Mouse (Mus musculus) forebrain, embryonic 10.5 days (tissue): Measurements from ENCODE around the gene Vmn1r169. TPM values are rescaled to one million over a fixed set of nuclear protein-coding genes. Genes with fewer than 3 reads are reported as not detected.
"Not testable (repeated sequence)": the region's sequence is repeated elsewhere in the genome, so short reads cannot be mapped to it uniquely, and the experiment has no call there.

Experiments used
- DNase-seq: peaks from one replicate; pipeline ENCODE4 v3.0.0-alpha.2; 2017; ENCODE audit warnings: low spot score; ENCODE audit errors: extremely low spot score
- H3K27ac ChIP-seq: fragments of 300-500 bp; sonication (generic); 2 replicates; pipeline ENCODE4 v1.5.1; 2016; ENCODE audit warnings: mild to moderate bottlenecking
- H3K27me3 ChIP-seq: fragments of 300-500 bp; sonication (generic); 2 replicates; pipeline ENCODE4 v1.6.1; 2016; ENCODE audit warnings: mild to moderate bottlenecking; ENCODE audit not compliant: poor library complexity, severe bottlenecking
- H3K36me3 ChIP-seq: fragments of 300-500 bp; sonication (generic); replicated peaks from 2 replicates; pipeline ENCODE4 v1.6.1; 2016; ENCODE audit warnings: mild to moderate bottlenecking, moderate library complexity
- H3K4me1 ChIP-seq: fragments of 300-500 bp; sonication (generic); 2 replicates; pipeline ENCODE4 v1.6.1; 2016
- H3K4me3 ChIP-seq: fragments of 300-500 bp; sonication (generic); 2 replicates; pipeline ENCODE4 v1.5.1; 2016; ENCODE audit warnings: mild to moderate bottlenecking, moderate library complexity
- H3K9me3 ChIP-seq: fragments of 300-500 bp; sonication (generic); 2 replicates; pipeline ENCODE4 v1.6.1; 2016; ENCODE audit warnings: mild to moderate bottlenecking, moderate library complexity
- WGBS: fragments of 180-500 bp; shearing (Covaris S2); methylation state at CpG from one replicate; pipeline ENCODE4 v1.1.7; 2016; 5-methylcytosine and 5-hydroxymethylcytosine counted together
- polyA plus RNA-seq: library from polyadenylated mRNA; unstranded; fragments of >200 nt; fragmentation: Nextera tagmentation; extraction: Ambion mirVana; gene quantifications from 2 replicates; pipeline ENCODE4 v1.2.1, GENCODE M21; 2016

Gene Vmn1r169
- polyA plus RNA-seq, result not detected in 2 replicates

GRCm38 (mm10) chr7:23575226-23575625 lies at the start of gene Vmn1r169:
Gene Vmn1r169, plus strand, starts transcription at chr7:23575526.
- not testable (repeated sequence) for DNase-seq, H3K27ac ChIP-seq, H3K36me3 ChIP-seq, H3K4me1 ChIP-seq, H3K4me3 ChIP-seq, H3K27me3 ChIP-seq
- 85% methylated on average over 1 of the region's 2 CpGs for WGBS
- peaks cover 33% of the 10 kb centered on the region; the same call in 1 of the 2 replicates for H3K9me3 ChIP-seq

- not testable (repeated sequence) for H3K27ac ChIP-seq, DNase-seq, H3K4me3 ChIP-seq, H3K36me3 ChIP-seq, H3K4me1 ChIP-seq, H3K27me3 ChIP-seq
- no CpG with 5 or more reads among the region's 1 CpGs for WGBS
- peaks cover 31% of the 10 kb centered on the region for H3K9me3 ChIP-seq
Measured at GRCm38 (mm10) chr7:23539432-23539831, 35.9 kb upstream of the Vmn1r169 start, which contains the start of gene Vmn1r168. Gene Vmn1r168, plus strand, starts transcription at chr7:23539732.

- not testable (repeated sequence) for H3K27ac ChIP-seq, DNase-seq, H3K36me3 ChIP-seq, H3K4me1 ChIP-seq, H3K27me3 ChIP-seq, H3K4me3 ChIP-seq
- WGBS, result 53% methylated on average over 1 of the region's 1 CpGs
- H3K9me3 ChIP-seq, result peaks cover 28% of the 10 kb centered on the region; the same call in 1 of the 2 replicates
Measured at GRCm38 (mm10) chr7:23605875-23606274, 30.5 kb downstream of the Vmn1r169 start, which contains the start of gene Vmn1r170. Gene Vmn1r170, plus strand, starts transcription at chr7:23606175.

Other genes starting within 250 kb of the Vmn1r169 start
- gene Nlrp5, start 189.6 kb upstream of the Vmn1r169 start, polyA plus RNA-seq, result not detected in 2 replicates
- not detected in 2 replicates for gene Vmn1r167, start 68.3 kb upstream of the Vmn1r169 start, polyA plus RNA-seq
- not detected in 2 replicates for gene Vmn1r168, start 35.8 kb upstream of the Vmn1r169 start, polyA plus RNA-seq
- gene Vmn1r170, start 30.6 kb downstream of the Vmn1r169 start, polyA plus RNA-seq, result not detected in 2 replicates
- not detected in 2 replicates for gene Vmn1r171, start 55.2 kb downstream of the Vmn1r169 start, polyA plus RNA-seq
- gene Vmn1r172, start 82.8 kb downstream of the Vmn1r169 start, polyA plus RNA-seq, result not detected in 2 replicates
- gene Vmn1r173, start 125.2 kb downstream of the Vmn1r169 start, polyA plus RNA-seq, result not detected in 2 replicates
- not detected in 2 replicates for gene Vmn1r174, start 176.7 kb downstream of the Vmn1r169 start, polyA plus RNA-seq
- gene Vmn1r175, start 235.1 kb downstream of the Vmn1r169 start, polyA plus RNA-seq, result not detected in 2 replicates